Mouse (Mus musculus): Measurements from ENCODE around the gene Hspe1.
A peak's percentile ranks its signal among the peaks of the same experiment; 100 is the strongest.
"Not testable (repeated sequence)": the region's sequence is repeated elsewhere in the genome, so short reads cannot be mapped to it uniquely, and the experiment has no call there.

The Hspe1 gene

DNA sequence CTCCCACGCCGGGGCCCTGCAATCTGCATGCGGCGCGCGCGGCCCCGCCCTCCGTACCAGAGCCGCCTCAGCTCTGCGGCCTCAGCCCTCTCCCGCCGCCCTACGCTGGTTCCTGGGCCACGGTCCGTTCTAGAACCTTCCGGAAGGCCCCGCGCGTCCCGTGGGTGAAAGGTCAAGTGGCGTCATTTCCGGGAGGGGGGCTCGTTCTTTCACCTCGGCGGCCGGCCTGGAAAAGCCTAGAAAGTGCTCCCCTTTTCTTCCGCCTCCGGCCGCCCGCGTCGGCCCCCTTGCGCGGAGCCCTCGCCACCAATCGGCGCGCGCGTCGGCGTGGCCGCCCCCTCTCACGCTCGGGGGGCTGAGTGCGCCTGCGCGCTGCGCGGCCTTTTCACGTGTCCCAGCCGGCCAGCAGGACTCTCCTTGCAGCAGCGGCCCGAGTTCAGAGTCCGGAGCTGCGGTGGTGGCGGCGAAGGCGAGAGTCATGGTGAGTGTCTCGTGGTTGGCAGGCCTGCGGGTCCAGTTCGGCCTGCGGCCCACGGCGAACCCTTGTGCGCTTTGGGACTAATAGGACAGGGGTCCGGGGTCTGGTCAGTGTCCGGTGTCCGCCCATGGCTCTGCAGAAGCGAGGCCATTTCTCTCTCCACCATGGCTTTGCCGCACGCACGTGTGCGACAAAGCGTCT, at the start of gene Hspe1, which contains the start of gene Hspd1:
Gene Hspe1 (plus strand): TSS at position 201 of the 679 bp plus-strand sequence.
Gene Hspd1 (minus strand): TSS at position 312 of the 679 bp plus-strand sequence.
- DNase-seq = peak; percentile 98

DNA sequence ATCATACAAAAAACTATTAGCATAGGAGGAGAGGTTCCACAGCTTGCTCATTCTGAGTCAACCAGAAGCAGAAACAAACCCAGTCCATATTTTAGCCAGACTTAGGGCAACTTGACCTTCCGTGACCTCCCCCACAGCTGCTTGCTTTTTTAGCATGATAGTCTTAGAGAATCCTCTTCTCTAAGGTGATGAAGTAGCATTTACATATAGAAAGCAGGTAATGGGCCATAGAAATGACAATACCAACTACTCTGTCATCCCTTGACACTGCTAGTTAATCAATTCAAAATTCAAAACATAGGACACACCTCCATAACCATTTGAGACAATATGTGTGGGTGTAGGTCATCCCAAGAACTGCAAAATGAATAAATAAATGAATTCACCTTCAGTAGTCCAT, 48.0 kb upstream of the Hspe1 start:
- DNase-seq = no peak

DNA sequence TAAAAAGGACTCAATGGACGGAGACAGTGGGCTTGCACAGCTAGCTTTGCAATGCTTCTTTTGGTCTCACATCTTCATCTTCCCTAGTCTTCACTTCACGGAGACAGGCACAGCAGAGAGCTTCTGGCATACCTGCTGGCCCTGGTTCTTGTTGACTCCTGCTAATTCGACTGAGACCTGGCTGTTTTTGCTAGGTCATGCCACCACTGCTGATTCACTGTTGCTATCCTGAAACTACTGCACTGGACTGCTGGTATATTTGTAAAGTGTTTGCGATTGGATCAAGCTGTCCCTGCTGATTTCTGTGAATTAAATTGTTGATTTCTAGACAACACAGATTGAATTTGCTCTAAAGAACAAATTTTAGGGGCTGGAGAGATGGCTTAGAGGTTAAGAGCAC, 46.2 kb upstream of the Hspe1 start:
- DNase-seq = no peak

- no peak for DNase-seq
Observed at GRCm38 (mm10) chr1:55042246-55042645, 45.7 kb upstream of the Hspe1 start.

DNA sequence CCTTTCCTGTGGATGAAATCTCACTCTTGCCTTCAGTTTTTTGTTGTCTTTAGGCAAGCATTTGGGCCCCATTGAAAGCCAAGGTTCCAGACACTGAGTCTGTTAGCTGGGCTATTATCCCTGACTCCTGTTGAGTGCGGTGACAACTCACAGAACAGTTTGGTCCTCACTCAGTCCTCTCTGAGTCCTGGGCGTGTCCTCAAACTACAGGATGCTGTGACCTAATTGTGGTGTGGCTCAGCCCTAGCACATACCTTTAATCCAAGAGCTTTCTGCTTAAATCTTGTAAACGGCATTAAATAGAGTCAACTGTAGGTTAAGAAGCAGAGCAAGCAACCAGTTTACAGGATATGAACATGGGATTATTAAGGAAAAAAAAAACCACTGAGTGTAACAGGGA, 44.8 kb upstream of the Hspe1 start:
- no peak for DNase-seq

DNA sequence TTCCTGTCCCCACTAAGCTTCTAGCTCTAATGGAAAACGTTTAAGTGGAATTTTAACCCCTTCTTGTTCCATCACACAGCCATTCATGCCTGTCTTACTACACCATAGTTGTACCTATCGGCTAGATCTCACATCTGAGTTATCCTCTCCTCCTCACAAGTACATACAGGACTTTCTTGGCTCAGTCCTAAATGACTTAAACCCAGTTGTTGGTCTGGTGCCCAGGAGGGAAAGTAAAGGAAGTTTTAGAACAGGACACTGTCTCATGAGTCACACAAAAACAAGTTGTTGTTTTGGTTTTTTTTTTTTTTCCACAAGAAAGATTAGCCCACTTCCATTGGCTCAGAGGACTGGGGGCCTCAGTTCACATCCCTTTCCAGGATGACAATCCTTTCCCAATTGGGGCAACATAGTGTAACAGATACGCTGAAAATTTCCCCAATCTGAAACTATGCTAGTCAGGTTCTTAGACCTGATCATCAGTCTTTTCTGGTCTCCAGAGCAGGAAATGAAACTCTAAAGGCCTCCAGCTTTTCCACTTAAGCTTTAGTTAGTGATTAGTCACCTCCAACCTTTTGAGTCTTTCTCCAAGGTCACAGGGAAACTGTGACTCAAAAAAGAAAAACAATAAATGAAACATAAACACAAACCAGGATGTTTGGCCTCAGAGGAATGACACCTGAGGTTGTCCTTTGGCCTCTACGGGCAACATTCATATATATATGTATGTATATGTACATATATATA, 38.9 kb upstream of the Hspe1 start:
- no peak for DNase-seq

- no peak for DNase-seq
Observed at GRCm38 (mm10) chr1:55051671-55052070, 36.3 kb upstream of the Hspe1 start.

DNA sequence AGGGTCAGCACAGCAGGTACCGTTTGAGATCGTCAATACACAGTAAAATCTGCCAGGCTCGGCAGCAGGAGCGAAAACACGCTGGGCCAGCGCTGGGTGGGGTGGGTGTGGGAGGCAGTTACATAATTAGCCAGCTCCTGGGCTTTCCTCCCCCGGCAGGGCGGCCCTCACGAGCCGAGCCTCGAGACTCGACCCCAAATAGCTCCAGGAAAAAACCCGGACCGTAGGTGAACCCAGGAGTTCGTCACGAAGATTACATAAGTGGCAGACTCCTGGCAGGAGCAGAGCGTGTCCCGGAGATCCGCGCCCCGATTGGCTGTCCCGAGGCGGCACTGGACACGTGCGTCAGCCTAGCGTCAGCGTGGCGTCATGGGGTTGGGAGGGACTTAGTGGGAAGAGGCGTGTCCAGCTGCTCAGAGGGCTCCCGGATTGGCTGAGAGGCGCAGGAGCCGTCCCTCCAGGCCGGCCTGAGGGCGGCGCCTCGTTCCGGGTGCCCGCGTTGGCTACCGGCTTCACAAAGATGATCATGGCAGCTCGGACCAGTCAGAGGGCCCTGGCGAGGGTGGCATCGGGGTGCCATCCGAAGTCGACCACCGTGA, 35.5 kb upstream of the Hspe1 start, which contains the start of gene Coq10b:
Gene Coq10b (plus strand): TSS at position 416 of the 599 bp plus-strand sequence.
- peak; percentile 99 for DNase-seq

- DNase-seq = no peak
Observed at GRCm38 (mm10) chr1:55053005-55053404, 34.9 kb upstream of the Hspe1 start.

DNA sequence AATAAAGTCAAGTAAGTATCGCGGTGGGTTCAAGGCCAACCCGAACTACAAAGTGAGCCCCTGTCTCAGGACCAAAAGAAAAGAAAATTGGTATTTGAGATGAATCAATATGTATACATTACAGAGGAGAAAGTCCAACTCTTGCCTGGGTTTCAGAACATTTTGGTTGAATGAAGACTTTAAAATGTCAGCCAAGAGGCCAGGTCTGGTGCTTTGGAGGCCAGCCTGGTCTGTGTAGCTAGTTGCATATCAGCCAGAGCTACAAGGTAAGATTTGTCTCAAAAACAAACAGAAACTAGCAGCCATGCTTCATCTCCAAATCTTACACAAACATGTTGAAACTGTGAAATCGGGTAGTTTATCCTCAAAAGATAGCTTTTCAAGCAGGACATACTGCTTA, 34.3 kb upstream of the Hspe1 start:
- no peak for DNase-seq

- DNase-seq = no peak
Observed at GRCm38 (mm10) chr1:55055322-55056115, 32.4 kb upstream of the Hspe1 start.

DNA sequence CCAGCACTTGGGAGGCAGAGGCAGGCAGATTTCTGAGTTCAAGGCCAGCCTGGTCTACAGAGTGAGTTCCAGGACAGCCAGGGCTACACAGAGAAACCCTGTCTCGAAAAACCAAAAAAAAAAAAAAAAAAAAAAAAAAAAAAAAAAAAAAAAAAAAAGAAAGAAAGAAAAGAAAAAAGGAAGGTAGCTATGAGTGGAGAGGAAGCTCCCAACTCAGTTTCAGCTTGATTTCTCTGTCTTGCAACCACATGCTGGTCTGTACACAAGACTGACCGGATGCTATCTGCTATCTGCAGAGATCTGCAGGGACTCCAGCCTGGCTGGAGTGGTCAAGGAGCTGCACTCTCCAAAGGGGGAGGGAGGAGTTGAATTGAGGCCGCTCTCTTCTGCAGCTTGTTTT, 29.5 kb upstream of the Hspe1 start:
- not testable (repeated sequence) for DNase-seq

DNA sequence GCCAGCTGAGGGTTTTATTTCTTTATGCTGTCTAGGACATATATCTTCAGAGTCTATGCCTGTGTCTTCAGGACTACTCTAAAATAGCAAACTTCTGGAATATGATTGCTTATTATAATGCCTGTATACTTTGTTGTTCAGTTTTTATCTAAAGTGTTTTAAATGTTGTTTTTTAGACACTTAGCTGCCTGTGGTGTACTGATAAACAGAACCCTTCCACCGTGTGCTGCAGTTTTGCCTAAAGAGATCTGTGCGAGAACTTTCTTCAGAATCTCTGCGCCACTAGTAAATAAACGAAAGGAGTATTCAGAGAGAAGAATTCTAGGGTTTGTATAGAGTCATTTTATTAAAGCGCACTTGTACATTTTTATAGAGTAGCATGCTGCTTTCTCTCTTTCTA, 26.8 kb upstream of the Hspe1 start:
- no peak for DNase-seq

DNA sequence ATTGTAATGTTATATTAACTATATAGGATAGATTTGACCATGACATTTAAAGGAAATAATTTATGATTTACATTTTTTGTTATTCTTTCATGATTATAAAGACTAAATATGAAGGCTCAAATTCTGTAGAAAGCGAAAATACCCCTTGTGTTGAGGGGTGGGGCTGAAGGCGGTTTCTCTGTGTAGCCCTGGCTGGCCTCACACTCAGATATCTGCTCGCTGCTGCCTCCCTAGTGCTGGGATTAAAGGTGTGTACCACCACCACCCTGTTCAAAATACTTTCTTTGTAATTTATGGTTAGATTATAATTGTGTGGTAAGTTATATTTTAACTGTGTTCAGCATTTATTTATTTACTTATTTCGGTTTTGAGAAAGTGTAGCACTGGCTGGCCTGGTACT, 26.2 kb upstream of the Hspe1 start:
- DNase-seq = no peak

GRCm38 (mm10) chr1:55072328-55072727, 15.6 kb upstream of the Hspe1 start:
- DNase-seq = not testable (repeated sequence)

GRCm38 (mm10) chr1:55074757-55075156, 13.2 kb upstream of the Hspe1 start:
- no peak for DNase-seq

DNA sequence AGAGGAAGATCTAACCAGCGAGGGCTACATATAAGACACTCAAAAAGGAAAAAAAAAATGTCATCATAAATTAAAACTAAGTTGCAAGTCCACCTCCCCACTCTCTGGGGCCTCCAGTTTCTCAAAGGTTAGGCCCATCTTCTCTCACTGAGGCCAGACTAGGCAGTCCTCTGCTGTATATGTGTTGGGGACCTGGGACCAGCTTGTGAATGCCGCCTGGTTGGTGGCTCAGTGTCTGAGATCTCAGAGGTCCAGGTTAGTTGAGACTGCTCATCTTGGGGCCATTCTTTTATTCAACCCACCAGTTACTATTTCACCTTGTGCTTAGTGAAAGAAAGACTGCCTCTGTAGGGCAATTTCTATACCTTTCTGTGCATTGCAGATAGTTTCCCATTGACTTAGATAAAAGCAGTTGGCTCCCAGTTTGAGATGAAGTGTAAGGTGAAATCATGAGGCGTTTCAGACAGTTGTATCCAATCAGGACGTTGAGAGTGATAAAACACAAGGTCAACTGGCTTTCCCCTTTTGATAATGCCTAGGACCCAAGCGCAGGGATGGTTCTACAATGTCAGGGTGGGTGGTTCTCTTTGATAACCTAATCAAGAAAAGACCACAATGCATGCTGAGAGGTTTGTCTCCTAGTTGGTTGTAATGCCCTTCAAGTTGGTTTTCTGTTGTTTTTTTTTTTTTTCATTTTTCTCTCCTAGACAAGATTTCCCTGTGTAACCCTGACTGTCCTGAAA, 12.1 kb upstream of the Hspe1 start:
- no peak for DNase-seq

GRCm38 (mm10) chr1:55076395-55076743, 11.6 kb upstream of the Hspe1 start:
- DNase-seq = no peak

GRCm38 (mm10) chr1:55076849-55077516, 10.9 kb upstream of the Hspe1 start:
- DNase-seq = no peak

GRCm38 (mm10) chr1:55079677-55080076, 8.3 kb upstream of the Hspe1 start:
- DNase-seq = no peak

DNA sequence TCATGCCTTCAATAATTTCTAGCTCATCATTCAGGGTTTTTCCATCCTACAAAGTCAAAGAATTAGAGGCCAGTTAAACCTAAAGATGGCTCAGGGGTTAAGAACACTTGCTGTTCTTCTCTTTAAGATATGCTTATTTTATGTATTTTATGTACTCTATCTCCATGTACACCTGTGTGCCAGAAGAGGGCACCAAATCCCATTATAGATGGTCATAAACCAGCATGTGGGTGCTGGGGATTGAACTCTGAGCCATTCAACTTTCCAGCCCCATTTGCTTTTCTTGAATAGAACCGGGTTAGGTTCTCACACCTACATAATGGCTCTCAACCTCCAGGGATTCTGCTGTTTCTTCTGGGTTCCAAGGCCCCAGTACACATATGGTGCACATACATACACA, 5.8 kb upstream of the Hspe1 start:
- DNase-seq = no peak

Data from cerebellum, adult 8-10 months (tissue).